Mouse (Mus musculus): ENCODE data around the gene Slk. TPM values are rescaled to one million over a fixed set of nuclear protein-coding genes. Genes with fewer than 3 reads are reported as not detected.

Gene Slk
- polyA plus RNA-seq, 1 experiment from 2014 or later, result 4.7 TPM

DNA sequence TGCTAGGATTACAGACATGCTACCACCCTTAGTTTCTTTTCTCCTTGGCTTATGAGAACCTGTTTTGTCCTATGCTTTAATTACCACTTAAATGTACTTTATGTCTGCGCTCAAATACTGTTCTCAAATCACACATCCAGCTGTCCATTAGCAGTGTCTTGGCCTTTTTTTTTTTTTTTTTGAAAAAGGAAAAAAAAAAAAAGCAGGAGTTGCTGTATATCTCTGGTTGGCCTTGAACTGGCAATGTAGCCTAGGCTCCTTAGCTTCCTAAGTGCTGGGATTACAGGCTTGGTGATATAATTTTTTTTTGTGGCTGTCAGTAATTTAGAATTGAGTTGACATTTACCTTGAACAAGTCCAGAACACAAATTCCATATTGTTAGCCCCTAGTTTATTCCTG is 6.3 kb downstream of the Slk start:
- Histone ChIP-seq H3K4me1 (ENCODE audit: control insufficient read depth, insufficient read depth, low read length) (peaks cover 17% of the 10 kb centered on the region), H3K9ac (ENCODE audit: low read depth, low read length) (no peak overlapping the region), H3K27ac (ENCODE audit: low read length) (no peak overlapping the region), H3K4me3 (ENCODE audit: low read depth, low read length) (no peak overlapping the region), H3K4me2 (ENCODE audit: low read length) (no peak overlapping the region), H3K27me3 (ENCODE audit: control insufficient read depth, insufficient read depth, low read depth, low read length) (no peaks in the 10 kb centered on the region), H3K36me3 (ENCODE audit: control insufficient read depth, insufficient read depth, low read length) (no peaks in the 10 kb centered on the region), H3K9me3 (replicated peaks; ENCODE audit: control insufficient read depth, low read length, poor library complexity, severe bottlenecking) (no peaks in the 10 kb centered on the region)
- no peak for ATAC-seq
- WGBS, result 68% methylated on average over 1 of the region's 1 CpGs

DNA sequence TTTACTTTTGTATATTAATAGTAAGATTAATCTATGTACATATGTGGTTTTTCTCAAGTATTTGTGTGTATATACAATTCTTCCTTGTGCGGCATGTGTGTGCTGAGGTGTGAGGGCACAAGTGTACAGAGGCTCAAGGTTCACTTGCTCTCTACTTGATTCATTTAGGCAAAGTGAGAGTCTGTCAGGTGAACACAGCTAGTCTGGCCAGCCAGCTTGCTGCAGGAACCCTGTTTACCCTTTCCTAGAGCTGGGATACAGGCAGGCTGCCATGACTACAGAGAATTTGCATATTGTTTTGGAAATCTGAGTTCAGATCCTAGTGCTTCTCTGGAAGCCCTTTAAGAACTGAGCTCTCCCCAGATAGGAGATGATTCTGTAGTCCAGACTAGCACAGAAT is 7.5 kb downstream of the Slk start:
- H3K9me3 ChIP-seq (replicated peaks; ENCODE audit: control insufficient read depth, low read length, poor library complexity, severe bottlenecking), result no peaks in the 10 kb centered on the region
- H3K4me3 ChIP-seq (ENCODE audit: low read depth, low read length), result no peak overlapping the region
- no peak overlapping the region for H3K9ac ChIP-seq (ENCODE audit: low read depth, low read length)
- no peaks in the 10 kb centered on the region for H3K27me3 ChIP-seq (ENCODE audit: control insufficient read depth, insufficient read depth, low read depth, low read length)
- WGBS, result 95% methylated on average over 1 of the region's 1 CpGs
- H3K27ac ChIP-seq (ENCODE audit: low read length), result no peak overlapping the region
- H3K4me2 ChIP-seq (ENCODE audit: low read length), result no peak overlapping the region
- no peak for ATAC-seq
- peaks cover 6% of the 10 kb centered on the region for H3K4me1 ChIP-seq (ENCODE audit: control insufficient read depth, insufficient read depth, low read length)
- H3K36me3 ChIP-seq (ENCODE audit: control insufficient read depth, insufficient read depth, low read length), result no peaks in the 10 kb centered on the region

DNA sequence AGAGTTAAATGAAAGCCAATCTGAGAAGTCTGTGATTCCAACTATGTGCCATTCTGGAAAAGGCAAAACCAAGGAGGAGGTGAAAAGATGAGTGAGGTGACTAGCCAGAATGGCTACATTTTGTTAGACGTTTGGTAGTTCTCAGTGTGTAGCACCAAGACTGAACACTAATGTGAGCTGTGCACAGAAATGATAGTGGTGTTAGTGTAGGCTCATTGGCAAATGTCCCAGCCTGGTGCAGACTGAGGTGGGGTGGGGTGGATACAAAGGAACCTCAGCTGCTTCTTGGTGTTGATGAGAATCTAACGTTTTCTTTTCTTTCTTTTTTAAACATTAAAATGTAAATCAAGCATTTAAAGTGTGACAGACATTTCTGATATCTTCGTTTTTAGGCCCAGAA is 29.0 kb downstream of the Slk start:
- Histone ChIP-seq H3K4me1 (ENCODE audit: control insufficient read depth, insufficient read depth, low read length) (no peaks in the 10 kb centered on the region; the same call in 1 of the 2 replicates), H3K36me3 (ENCODE audit: control insufficient read depth, insufficient read depth, low read length) (0 out of 2 replicates have a peak, but pooled peaks cover 2% of the 10 kb centered on the region), H3K4me3 (ENCODE audit: low read depth, low read length) (no peak overlapping the region), H3K9ac (ENCODE audit: low read depth, low read length) (no peak overlapping the region), H3K27me3 (ENCODE audit: control insufficient read depth, insufficient read depth, low read depth, low read length) (no peaks in the 10 kb centered on the region), H3K9me3 (replicated peaks; ENCODE audit: control insufficient read depth, low read length, poor library complexity, severe bottlenecking) (no peaks in the 10 kb centered on the region), H3K4me2 (ENCODE audit: low read length) (no peak overlapping the region), H3K27ac (ENCODE audit: low read length) (no peak overlapping the region)
- no peak for ATAC-seq
- 68% methylated on average over 3 of the region's 3 CpGs for WGBS

DNA sequence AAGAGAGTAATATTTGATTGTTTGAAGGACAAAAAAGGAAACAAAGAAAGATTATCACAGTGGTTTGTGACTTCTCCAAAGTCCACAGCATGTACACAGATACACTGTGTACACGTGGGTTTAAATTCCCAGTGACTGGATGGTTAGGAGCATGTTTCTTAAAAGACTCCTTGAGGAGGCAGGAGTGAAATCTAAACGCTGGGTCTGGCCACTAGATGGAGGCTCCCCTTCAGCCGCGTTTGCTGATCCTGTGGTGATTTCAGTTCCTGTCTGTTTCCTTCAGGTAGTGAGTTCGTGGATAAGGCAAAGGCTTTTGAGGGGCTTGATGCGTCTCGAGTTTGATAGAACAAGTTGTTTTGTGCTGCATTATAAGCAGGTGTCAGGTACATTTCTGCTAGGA is 34.0 kb downstream of the Slk start:
- peaks cover 7% of the 10 kb centered on the region; the same call in 1 of the 2 replicates for H3K36me3 ChIP-seq (ENCODE audit: control insufficient read depth, insufficient read depth, low read length)
- no peak overlapping the region for H3K4me2 ChIP-seq (ENCODE audit: low read length)
- no peaks in the 10 kb centered on the region; the same call in 1 of the 2 replicates for H3K4me1 ChIP-seq (ENCODE audit: control insufficient read depth, insufficient read depth, low read length)
- ATAC-seq, result no peak
- no peaks in the 10 kb centered on the region for H3K27me3 ChIP-seq (ENCODE audit: control insufficient read depth, insufficient read depth, low read depth, low read length)
- no peaks in the 10 kb centered on the region for H3K9me3 ChIP-seq (replicated peaks; ENCODE audit: control insufficient read depth, low read length, poor library complexity, severe bottlenecking)
- WGBS, result 55% methylated on average over 7 of the region's 7 CpGs
- no peak overlapping the region for H3K4me3 ChIP-seq (ENCODE audit: low read depth, low read length)
- H3K9ac ChIP-seq (ENCODE audit: low read depth, low read length), result no peak overlapping the region
- H3K27ac ChIP-seq (ENCODE audit: low read length), result no peak overlapping the region

DNA sequence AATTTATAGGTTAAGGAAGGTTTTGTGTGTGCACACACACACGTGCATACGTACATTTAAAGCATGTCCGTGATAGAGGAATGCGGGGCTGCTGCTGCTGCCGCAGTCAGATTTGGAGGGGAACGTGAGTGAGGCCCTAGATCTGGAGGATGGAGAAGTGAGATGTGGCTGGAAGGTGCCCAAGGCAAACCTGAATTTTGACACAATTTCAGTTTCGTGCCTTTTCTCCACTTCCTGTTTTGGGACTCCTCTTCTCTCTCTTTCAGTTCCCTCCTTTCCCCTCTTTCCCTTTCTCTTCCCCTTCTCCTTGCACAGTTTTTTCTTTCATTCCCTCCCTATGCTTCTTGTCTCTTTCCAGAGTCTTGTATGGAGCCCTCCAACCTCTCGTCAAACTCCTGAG is 42.0 kb downstream of the Slk start:
- no peak for ATAC-seq
- H3K27ac ChIP-seq (ENCODE audit: low read length), result no peak overlapping the region
- no peaks in the 10 kb centered on the region for H3K9me3 ChIP-seq (replicated peaks; ENCODE audit: control insufficient read depth, low read length, poor library complexity, severe bottlenecking)
- H3K4me2 ChIP-seq (ENCODE audit: low read length), result no peak overlapping the region
- WGBS, result 81% methylated on average over 8 of the region's 8 CpGs
- peaks cover 10% of the 10 kb centered on the region; the same call in 1 of the 2 replicates for H3K36me3 ChIP-seq (ENCODE audit: control insufficient read depth, insufficient read depth, low read length)
- H3K4me3 ChIP-seq (ENCODE audit: low read depth, low read length), result no peak overlapping the region
- H3K9ac ChIP-seq (ENCODE audit: low read depth, low read length), result no peak overlapping the region
- no peaks in the 10 kb centered on the region for H3K27me3 ChIP-seq (ENCODE audit: control insufficient read depth, insufficient read depth, low read depth, low read length)
- H3K4me1 ChIP-seq (ENCODE audit: control insufficient read depth, insufficient read depth, low read length), result peaks cover 6% of the 10 kb centered on the region; the same call in 1 of the 2 replicates

DNA sequence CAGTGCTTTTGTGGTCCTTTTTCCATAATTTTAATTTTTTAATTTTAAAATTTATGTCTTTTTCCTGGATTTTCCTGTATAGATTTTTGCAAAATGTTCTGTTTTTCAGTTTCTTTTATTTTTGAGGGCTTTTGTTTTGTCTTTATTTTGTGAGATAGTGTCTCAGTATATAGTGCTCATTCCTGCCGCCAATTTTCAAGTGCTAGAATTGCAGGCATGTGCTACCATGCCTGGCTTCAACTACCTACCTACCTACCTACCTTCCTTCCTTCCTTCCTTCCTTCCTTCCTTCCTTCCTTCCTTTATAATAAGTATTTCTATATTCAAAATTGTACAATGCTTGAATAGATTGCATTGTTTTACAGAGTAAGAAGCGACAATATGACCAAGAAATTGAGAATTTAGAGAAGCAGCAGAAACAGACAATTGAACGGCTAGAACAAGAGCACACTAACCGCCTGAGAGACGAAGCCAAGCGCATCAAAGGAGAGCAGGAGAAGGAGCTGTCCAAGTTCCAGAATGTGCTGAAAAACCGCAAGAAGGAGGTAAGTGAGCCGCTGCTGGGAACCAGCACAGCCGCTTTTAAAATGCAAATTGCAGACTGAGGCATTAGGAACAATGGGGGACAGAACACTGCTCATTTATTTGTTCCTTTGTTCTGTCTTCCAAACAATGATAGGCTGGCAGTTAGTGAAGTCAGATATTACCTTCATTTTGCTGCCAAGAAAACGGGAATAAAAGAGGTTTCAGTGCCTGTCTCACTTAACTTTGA is 45.6 kb downstream of the Slk start:
- H3K4me1 ChIP-seq (ENCODE audit: control insufficient read depth, insufficient read depth, low read length), result peaks cover 8% of the 10 kb centered on the region; the same call in 1 of the 2 replicates
- H3K9ac ChIP-seq (ENCODE audit: low read depth, low read length), result no peak overlapping the region
- ATAC-seq, result no peak
- no peak overlapping the region for H3K4me3 ChIP-seq (ENCODE audit: low read depth, low read length)
- peaks cover 3% of the 10 kb centered on the region; the same call in 1 of the 2 replicates for H3K36me3 ChIP-seq (ENCODE audit: control insufficient read depth, insufficient read depth, low read length)
- no peak overlapping the region for H3K4me2 ChIP-seq (ENCODE audit: low read length)
- WGBS, result 19% methylated on average over 10 of the region's 10 CpGs
- no peaks in the 10 kb centered on the region for H3K9me3 ChIP-seq (replicated peaks; ENCODE audit: control insufficient read depth, low read length, poor library complexity, severe bottlenecking)
- no peak overlapping the region for H3K27ac ChIP-seq (ENCODE audit: low read length)
- no peaks in the 10 kb centered on the region for H3K27me3 ChIP-seq (ENCODE audit: control insufficient read depth, insufficient read depth, low read depth, low read length)

DNA sequence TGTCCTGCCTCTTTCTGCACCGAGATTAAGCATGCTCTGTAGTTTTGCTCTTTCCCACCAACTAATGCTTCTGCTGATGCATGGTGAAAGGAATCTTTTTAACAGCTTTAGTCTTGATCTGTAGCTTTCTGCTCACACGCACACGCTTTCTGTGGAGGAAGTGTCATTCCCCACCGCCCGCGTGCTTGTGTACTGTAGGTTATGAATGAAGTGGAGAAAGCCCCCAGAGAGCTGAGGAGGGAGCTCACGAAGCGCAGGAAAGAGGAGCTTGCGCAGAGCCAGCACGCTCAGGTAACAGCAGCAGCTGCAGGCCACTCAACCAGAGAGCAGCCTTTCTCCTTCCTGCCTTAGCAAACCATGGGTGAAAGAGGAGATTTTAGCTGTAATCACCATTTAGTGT is 48.0 kb downstream of the Slk start:
- H3K9me3 ChIP-seq (replicated peaks; ENCODE audit: control insufficient read depth, low read length, poor library complexity, severe bottlenecking), result no peaks in the 10 kb centered on the region
- H3K4me2 ChIP-seq (ENCODE audit: low read length), result peak overlapping the region; percentile 27; the same call in 1 of the 2 replicates
- peaks cover 8% of the 10 kb centered on the region; the same call in 1 of the 2 replicates for H3K4me1 ChIP-seq (ENCODE audit: control insufficient read depth, insufficient read depth, low read length)
- H3K27me3 ChIP-seq (ENCODE audit: control insufficient read depth, insufficient read depth, low read depth, low read length), result no peaks in the 10 kb centered on the region
- H3K9ac ChIP-seq (ENCODE audit: low read depth, low read length), result no peak overlapping the region
- ATAC-seq, result no peak
- no peak overlapping the region for H3K4me3 ChIP-seq (ENCODE audit: low read depth, low read length)
- 70% methylated on average over 10 of the region's 10 CpGs for WGBS
- H3K27ac ChIP-seq (ENCODE audit: low read length), result no peak overlapping the region
- peaks cover 6% of the 10 kb centered on the region; the same call in 1 of the 2 replicates for H3K36me3 ChIP-seq (ENCODE audit: control insufficient read depth, insufficient read depth, low read length)

DNA sequence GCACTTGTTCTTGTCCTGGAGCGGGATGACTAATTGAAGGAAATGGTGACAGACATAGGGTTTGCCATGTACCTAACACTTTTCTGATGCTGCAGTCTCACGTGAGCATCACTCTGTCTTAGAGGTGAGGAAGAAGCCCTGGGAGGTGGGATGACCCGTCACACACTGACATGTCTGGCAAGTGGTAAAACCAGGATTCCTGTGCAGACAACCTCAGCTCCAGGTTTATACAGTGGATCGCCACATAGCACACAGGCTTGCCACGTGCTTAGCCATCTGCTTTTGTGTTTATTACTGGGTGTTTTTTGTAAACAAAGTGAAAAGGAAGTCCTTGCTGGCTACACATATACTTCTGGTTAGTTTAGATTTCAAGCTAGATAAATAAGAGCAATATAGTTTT is 49.6 kb downstream of the Slk start:
- H3K27ac ChIP-seq (ENCODE audit: low read length), result no peak overlapping the region
- H3K36me3 ChIP-seq (ENCODE audit: control insufficient read depth, insufficient read depth, low read length), result peaks cover 2% of the 10 kb centered on the region; the same call in 1 of the 2 replicates
- ATAC-seq, result no peak
- 82% methylated on average over 5 of the region's 5 CpGs for WGBS
- no peak overlapping the region for H3K4me2 ChIP-seq (ENCODE audit: low read length)
- no peaks in the 10 kb centered on the region for H3K9me3 ChIP-seq (replicated peaks; ENCODE audit: control insufficient read depth, low read length, poor library complexity, severe bottlenecking)
- no peak overlapping the region for H3K4me3 ChIP-seq (ENCODE audit: low read depth, low read length)
- no peaks in the 10 kb centered on the region for H3K27me3 ChIP-seq (ENCODE audit: control insufficient read depth, insufficient read depth, low read depth, low read length)
- H3K9ac ChIP-seq (ENCODE audit: low read depth, low read length), result no peak overlapping the region
- H3K4me1 ChIP-seq (ENCODE audit: control insufficient read depth, insufficient read depth, low read length), result peaks cover 8% of the 10 kb centered on the region; the same call in 1 of the 2 replicates

DNA sequence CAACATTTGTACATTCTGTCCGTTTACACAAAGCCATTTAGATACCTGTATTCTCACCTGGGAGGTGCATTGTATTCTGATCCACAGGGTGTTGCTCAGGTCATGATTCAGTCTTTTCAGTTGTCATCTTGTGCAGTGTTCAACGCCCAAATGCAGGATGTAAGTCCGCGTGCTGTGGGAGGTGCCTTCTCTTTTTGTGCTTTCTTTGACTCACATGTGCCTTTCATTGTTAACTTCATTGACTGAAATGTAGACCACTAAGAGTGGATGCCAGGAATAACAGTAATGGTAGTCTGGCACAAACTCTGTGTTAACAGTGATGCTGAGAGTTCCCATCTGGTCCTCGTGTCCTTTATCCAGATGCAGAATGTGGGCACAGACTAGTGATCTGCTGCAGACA is 50.9 kb downstream of the Slk start:
- no peaks in the 10 kb centered on the region for H3K9me3 ChIP-seq (replicated peaks; ENCODE audit: control insufficient read depth, low read length, poor library complexity, severe bottlenecking)
- H3K9ac ChIP-seq (ENCODE audit: low read depth, low read length), result no peak overlapping the region
- no peaks in the 10 kb centered on the region for H3K27me3 ChIP-seq (ENCODE audit: control insufficient read depth, insufficient read depth, low read depth, low read length)
- H3K27ac ChIP-seq (ENCODE audit: low read length), result no peak overlapping the region
- peaks cover 3% of the 10 kb centered on the region; the same call in 1 of the 2 replicates for H3K4me1 ChIP-seq (ENCODE audit: control insufficient read depth, insufficient read depth, low read length)
- 74% methylated on average over 5 of the region's 5 CpGs for WGBS
- no peak overlapping the region for H3K4me2 ChIP-seq (ENCODE audit: low read length)
- no peak overlapping the region for H3K4me3 ChIP-seq (ENCODE audit: low read depth, low read length)
- 0 out of 2 replicates have a peak, but pooled peaks cover 2% of the 10 kb centered on the region for H3K36me3 ChIP-seq (ENCODE audit: control insufficient read depth, insufficient read depth, low read length)
- ATAC-seq, result no peak
